Mouse (Mus musculus): ENCODE results near the gene Tsen34.
"Not testable (repeated sequence)": the region's sequence is repeated elsewhere in the genome, so short reads cannot be mapped to it uniquely, and the experiment has no call there.

Gene Tsen34

DNA sequence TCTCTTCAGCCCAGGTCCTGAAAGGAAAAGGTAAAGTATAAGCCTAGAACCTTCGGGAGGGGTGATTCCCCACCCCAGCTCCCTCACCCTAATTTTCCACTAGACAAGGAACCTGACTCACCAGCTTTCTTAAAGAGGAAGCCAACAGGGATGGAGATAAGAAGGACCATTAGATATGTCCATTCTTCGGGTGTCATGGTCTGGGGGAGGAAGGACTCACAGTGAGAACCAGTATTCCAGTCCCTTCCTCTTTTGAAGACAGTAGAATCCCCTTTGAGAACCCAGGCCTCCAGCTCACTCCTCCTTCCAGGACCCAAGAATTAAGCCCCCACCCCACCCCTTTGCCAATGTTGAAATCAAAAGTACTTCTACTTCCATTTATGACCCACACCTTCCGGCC lies 744 bp upstream of the Tsen34 start:
- no peak for DNase-seq

DNA sequence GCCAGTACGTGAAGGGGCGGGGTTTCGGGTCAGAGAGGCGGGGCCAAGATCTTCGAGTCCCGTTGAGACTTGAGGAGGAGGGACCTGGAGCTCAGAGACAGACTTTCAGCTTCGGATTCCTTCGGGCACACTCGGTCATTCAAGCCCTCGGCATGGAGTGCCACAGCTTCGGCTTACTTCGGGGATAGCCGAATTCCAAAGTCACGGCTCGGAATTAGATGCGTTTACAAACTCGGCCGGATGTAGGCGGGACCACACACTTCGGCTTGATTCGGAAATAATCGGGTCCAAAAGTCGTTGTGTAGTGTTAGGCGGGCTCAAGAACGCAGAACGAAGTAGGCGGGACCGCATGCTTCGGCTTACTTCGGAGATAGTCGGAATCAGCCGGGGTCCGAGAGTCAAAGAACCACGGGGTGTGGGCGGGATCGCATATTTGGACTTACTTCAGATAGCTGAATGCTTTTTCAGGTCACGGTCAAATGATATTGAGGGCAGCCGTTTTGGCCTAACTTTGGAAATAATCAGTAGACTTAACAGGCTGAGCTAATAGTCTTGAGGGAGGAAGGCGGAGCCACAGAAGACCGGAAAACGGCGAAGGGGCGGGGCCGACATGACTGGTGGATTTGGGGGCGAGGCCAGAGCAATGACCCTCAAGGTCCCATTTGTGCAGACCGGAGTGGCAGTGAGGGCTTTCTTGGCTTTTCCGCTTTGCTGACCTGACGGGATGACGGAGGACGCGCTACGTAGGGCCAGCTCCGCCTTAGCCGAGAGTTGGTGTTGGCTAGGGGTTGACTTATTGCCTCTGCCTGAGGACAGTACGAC lies 535 bp downstream of the Tsen34 start, which contains the start of gene Mboat7:
Gene Mboat7, minus strand, starts transcription at position 537 of the 822 bp plus-strand sequence.
- peak; percentile 99 for DNase-seq

DNA sequence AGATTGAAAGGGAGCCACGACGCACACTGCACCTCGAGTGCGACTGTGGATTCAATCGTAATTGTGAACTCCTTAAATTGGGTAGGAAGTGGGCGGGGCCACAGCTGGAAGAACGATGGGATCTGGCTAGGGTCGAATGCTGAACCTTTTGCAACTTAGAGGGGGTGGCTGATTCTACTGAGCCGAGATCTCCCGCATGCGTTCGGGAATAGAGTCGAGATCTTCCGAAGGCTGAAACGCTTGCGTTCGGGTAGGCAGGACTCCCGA lies 1.1 kb downstream of the Tsen34 start:
- DNase-seq, result no peak

DNA sequence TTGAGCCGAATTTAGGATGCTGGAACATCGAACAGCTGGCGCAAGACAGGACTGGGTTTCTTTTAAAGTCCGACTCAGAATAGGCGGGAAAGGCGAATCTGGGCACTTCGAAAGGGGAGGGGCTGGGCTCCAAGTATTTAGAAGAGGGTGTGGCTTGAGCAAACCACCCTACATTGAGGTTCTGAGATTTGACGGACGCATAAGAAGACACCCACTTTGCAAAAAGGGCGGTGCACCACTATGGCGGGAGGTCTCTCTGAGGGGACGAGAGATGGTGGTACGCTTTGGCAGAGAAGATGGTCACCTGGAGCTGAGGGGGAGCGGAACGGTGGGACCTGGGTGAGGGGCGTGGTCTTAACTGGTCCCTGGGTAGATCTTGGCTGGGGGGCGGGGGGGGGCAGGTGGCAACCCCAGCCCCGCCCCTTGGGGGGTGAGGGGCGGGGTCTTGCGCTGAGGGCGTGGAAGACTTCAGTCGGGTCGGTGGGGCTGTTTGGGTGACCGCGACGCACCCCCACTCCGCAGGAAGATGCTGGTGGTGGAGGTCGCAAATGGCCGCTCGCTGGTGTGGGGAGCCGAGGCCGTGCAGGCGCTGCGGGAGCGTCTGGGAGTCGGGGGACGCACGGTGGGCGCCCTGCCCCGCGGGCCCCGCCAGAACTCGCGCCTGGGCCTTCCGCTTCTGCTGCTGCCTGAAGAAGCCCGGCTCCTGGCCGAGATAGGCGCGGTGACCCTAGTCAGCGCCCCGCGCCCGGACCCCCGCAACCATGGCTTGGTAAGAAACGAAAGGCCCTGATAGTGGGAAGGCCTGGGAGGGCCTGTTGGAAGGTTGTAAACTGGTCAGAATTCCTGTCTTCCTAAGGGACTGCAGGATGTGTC lies 1.6 kb downstream of the Tsen34 start:
- DNase-seq, result peak; percentile 87

DNA sequence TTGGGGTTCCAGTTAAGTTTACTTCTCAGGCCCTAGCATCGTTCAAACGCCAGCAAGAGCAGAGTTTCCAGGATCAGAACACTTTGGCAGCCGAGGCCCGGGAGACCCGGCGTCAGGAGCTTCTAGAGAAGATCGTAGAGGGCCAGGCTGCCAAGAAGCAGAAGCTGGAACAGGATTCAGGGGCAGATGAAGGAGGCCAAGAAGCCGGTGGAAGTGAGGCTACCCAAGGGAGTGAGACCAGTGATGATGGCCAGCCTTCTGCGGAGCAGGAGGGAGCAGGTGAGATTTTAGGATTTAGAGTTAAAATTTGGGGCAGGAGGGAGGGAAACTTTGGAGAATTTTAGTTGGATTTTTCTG lies 2.3 kb downstream of the Tsen34 start:
- DNase-seq, result not testable (repeated sequence)

DNA sequence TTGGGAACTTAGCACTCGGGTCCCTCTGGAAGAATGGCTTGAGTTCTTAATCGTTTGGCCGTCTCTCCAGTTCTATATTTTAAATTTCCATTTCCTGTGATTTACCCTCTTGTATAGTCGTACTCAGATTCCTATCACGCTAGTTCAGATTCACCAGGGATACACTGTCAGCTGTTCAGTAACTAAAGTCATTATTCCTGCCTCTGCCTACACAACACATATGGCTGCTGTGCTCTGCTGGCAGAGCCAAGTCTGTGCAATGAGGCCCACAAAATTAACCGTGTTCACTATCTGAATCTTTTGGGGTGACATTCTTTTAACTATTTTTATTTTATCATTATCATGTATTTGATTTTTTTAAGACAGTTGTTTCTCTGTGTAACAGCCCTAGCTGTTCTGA lies 5.8 kb downstream of the Tsen34 start:
- DNase-seq, result no peak

DNA sequence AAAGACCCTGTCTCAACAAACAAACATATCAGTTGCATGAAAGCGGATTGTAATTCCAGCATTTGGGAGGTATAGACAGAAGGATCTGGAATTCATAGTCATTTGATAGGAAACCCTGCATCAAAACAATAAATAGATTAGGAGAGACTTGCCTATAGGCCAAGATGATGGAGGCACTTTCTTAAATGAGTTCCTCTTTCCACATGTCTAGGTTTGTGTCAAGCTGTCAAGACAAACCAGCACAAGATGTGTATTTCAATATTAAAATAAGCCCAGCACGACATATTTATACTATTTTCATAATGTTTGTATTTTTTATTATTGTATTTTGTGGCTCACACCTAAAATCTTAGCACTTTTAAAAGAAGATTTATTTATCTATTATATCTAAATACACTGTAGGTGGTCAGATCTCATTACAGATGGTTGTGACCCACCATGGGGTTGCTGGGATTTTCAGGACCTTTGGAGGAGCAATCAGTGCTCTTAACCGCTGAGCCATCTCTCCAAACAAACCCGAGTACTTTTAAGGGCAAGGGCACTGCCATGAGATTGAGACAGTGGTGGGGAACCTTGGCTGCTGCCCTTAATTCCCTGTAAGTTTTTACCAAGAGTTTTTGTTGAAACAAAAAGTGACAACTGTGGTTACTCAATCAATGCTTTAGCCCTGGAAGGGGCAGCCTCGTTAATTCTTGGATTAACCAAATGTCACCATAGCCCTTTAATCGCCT lies 10.7 kb downstream of the Tsen34 start:
- DNase-seq, result no peak

DNA sequence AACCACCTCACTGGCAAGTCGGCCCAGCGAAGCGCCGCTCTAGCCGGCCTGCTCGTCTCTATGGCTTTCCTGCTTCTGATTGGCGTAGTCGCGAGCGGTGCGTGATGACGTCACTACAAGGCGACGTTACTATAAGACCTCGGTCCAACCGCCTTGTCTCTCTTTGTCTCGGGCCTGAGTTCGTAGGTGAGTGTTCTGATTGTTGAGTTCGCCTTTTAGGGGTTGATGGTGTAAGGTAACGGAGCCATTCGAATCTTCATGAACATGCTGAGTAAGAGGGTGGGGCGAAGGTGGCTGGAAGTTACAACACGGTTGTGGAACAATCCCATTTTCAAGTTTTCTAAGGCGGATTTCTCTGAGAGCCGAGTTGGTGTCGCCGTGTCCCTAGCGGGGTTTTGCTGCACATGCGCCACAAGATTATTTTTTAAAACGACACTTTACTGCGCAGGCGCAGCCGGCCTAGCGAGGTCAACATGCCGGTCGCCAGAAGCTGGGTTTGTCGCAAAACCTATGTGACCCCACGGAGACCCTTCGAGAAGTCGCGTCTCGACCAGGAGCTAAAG lies 11.3 kb downstream of the Tsen34 start, which contains the start of gene Rps9:
Gene Rps9, plus strand, starts transcription at position 115 of the 563 bp plus-strand sequence.
- DNase-seq, result peak; percentile 99

DNA sequence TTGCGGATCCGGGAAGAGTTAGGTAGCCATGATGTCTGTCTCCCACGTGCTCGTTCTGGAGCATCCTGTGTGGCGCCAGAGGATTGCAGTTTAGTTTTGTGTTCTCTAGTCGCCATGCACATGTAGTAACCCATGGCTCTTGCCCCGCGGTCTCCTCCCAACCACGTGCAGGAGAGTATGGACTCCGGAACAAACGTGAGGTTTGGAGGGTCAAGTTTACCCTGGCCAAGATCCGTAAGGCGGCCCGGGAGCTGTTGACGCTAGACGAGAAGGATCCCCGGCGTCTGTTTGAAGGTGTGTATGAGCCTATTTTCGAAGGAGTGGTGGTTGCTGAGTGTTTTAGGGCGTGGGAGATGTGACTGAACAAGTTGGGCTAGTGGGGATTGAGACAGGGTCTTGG lies 11.8 kb downstream of the Tsen34 start:
- no peak for DNase-seq

DNA sequence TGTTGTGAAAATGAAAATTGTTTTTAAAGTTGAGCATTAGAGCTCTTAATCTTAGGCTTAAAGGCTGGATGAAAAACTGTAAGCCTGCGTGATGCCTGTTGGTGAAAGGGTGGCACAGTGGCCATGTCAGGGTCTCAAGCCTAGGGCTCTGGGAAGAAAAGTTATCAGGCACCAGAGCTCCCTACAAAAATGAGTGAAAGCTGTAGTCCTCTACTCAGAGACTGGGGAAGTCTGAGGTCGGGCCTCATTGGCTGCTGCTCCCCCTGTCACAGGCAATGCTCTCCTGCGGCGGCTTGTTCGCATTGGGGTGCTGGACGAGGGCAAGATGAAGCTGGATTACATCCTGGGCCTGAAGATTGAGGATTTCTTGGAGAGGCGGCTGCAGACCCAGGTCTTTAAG lies 12.8 kb downstream of the Tsen34 start:
- DNase-seq, result not testable (repeated sequence)

DNA sequence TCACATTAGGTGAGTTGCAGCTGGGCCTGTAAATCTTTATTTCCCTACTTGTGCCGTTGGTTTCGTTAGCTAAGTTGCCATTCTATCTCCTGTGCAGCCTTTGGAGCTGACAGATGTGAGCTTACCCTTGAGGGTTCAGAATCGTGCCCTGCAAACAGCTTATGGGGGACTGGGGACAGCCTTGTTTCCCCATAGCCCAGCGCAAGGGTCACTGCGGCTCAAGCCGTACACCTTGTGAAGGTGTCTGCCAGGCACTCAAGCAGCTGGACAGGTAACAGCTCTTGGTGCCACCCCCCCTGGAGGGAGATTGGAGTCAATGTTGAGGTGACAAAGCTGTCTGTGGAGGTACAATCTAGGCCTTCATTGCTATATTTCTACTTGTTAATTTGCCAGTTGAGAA lies 13.2 kb downstream of the Tsen34 start:
- DNase-seq, result no peak

DNA sequence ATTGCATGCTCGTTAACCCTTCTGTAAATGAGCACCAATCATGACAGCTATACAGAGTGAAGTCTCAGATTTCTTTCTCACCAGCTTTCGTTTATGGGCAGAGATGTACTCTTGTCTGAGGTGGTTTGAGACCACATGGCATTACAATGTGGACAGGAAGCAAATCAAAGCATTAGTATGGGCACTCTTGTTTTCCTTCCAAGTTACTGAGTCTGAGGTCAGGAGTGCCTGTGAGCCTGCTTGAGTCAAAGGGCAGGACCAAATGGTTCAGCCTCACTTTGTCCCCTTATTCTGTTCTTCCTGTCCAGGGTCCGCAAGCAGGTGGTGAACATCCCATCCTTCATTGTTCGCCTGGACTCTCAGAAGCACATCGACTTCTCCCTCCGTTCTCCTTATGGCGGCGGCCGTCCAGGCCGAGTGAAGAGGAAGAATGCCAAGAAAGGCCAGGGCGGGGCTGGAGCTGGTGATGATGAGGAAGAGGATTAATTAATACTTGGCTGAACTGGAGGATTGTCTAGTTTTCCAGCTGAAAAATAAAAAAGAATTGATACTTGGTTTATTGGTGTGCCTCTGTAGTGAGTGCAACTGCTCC lies 13.8 kb downstream of the Tsen34 start:
- DNase-seq, result peak; percentile 16

DNA sequence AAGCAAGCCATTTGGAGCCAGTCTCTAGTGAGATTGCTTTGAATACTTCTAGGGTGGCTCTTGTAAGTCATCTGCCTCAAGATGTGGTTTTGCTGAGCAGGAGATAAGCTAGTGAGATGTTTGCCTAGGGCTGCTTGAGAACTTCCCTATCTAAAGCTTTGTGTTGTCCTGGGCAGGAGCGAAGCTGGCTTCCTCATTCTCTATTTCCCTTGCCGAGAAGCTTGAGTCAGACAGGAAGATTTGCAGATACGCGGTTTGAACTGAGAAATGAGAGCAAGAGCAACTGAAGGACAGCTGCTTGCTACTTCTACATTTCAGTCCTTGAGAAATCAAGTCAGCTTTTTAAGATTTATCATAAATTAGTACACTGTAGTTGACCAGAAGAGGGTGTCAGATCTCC lies 14.4 kb downstream of the Tsen34 start:
- DNase-seq, result peak; percentile 62

DNA sequence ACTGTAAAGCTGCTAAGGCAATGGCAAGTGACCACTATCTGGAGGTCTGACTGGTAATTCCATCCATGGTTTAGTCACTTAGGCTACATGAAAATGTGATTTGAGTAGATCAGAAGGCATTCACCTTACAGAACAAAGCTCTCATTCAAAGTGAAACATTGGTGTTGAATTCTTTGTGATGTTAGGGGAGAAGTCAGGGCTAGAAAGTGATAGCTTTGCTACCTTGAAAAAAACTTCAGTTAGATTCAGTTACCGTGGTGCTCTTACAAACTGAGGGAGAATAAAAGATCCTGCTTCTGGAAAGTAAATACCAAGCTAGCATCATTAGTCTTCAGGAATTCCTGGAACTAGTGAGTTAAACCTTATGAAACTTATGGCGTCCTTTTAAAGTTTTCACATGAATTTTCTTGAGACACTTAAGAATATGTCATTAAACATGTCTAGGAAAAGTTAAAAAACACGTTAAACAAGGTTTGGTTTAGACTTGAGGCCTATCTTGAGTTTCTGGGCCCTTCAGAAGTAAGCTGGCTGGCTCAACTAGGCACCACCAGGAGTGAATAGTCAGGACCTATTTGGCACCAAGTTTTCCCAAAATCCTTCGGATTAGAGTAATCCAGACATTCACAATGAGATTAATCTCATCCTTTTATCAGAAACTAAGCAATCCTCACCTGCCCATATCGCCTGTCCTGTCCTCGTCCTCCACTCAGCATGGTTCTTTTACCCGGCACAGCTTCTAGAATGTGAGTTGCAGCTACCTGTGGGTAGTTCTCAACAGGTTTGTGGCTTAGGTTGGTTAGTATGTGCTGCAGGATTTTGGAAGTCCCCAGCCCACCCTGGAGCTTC lies 15.1 kb downstream of the Tsen34 start:
- no peak for DNase-seq

DNA sequence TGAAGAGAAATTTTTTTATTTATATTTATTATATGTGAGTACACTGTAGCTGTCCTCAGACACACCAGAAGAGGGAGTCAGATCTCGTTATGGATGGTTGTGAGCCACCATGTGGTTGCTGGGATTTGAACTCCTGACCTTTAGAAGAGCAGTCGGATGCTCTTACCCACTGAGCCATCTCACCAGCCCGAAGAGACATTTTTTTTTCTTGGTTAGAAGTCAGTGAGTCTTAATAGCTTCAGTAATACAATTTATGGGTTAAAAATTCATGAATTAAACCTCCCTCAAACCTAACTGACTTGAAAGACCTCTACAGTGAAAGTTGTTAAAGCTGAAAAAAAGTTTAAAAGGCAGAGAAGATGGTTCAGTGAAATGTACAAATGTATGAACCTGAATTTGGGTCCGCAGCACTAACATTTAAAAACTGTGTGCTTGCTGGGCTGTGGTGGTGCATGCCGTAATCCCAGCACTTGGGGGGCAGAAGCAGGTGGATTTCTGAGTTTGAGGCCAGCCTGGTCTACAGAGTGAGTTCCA lies 15.9 kb downstream of the Tsen34 start:
- DNase-seq, result not testable (repeated sequence)

DNA sequence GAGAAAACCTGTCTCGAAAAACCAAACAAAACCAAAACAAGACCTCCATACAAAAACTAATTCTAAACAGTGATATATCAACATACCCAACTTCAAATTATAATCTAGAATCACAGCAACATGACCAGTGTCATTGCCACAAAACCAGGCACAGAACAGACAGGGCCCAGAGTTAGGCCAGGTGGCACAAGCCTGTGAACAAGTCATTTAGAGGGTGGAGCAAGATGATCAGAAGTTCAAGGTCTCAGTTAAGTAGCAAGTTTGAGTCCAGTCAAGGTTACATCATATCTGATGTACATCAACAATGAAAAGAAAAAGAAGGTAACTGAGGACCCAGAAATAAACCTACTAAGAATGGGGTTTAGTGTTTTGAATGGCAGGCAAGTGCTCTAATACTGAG lies 16.3 kb downstream of the Tsen34 start:
- DNase-seq, result no peak

DNA sequence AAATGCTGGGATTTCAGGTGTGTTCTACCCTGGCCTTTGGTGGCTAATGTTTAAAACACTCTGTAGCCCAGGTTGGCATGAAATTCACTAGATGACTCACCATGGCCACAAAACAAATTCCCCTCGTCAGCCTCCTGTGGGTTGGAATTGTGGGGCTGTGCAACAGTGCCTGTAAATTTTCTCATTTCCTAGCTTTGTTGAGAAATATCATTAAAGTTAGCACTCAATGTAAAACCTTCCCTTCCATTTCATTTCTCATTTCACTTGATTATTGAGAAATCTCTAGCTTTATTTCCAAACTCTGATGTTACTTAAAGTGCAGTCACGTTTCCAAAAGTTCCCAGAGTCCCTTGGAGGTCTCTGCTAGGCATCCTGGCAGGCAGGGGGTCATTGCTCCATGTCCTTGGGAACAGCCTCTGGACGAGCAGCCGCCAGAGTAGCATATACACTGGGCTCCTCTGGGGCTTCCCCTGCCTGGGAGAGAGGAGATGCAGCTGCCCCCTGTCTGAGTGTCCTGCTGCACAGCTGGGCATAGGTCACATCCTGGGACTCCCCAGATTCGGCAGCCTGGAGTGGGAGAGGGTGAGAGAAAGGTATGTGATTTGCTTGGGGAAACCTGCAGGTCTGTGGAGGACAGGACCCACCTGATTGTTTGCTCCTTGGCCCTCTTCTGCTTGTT lies 19.7 kb downstream of the Tsen34 start:
- DNase-seq, result no peak

DNA sequence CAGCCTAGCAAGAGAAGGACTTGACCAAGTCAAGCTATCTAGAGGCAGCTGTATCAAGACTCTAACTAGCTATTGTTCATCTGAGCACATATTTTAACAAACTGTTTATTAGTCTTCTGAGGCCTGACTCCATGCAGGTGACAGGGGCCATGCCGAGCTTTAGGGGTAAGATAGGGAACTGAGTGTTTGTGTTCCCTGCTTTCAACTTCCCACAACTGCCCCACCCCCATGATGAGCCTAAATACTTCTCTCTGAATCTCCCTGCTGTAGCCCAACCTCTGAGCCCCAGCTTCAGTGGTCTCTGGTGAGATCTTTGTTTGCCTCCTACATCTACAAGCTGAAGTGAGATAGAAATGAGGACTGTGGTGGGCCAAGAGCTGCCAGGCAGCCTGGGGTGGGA lies 22.6 kb downstream of the Tsen34 start:
- no peak for DNase-seq

DNA sequence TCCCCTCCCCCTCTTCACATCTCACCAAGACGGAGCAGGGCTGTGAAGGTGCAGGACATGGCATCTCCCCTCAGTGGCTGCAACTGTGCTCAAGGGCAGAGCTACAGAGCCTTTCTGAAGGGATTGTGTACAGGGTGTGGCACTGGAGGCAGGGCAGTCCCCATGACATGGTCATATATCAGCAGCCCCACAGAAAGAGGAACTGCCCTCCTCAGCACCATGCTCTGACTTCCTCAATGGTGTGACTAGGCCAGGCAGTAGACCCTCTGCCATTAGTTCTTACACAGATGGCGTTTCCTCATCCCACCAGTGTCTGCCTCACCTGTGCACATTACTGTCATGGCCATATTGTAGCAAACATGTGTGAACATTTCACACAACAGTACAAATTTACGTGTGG lies 27.6 kb downstream of the Tsen34 start, which contains the start of gene Pirb:
Gene Pirb, minus strand, starts transcription at position 124 of the 400 bp plus-strand sequence.
- not testable (repeated sequence) for DNase-seq

DNA sequence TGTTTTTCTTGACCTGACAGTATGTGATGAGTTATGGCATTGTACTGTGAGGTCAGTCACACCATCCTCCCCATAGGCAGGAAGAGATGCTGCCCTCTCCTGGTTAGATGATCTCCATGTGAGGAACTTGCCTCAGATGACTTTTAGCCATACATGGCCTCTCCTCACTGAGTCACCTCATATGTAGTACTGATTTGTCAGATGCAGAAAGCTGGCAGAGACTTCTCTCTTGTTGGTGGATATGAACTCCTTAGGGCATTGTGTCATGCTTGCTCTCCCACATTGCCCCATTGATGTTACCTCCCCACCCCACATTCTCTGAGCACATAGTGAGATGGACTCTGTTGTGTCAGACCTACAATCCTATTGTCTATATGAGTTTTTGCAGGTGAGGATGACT lies 32.8 kb downstream of the Tsen34 start:
- DNase-seq, result not testable (repeated sequence)

DNA sequence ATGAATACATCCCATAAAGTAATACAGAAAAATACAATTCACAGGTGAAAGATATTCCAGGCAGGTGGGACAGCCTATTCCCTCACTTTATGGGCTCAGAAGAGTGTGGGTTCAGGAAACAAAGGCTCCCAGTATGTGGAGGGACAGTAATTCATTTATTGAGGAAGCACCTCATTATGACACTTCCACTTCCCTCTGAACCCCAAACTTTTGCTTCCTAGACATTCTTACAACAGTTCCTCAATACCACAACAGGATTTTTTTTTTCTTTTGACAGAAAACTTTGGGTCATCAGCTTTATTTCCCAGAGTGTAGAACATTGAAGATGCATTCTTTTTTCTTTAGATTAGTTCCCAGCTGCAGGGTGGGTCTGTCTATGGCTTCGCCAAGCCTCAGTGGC lies 40.0 kb downstream of the Tsen34 start:
- not testable (repeated sequence) for DNase-seq
